17 mouse cellular contexts compared by ENCODE assay signal in genomic region chr12:54209182-54209563, GRCm38 (mm10). TPM values are rescaled to one million over a fixed set of nuclear protein-coding genes. Genes with fewer than 3 reads are reported as not detected.
A peak's percentile ranks its signal among the peaks of the same experiment; 100 is the strongest.
DNase-seq lines count a peak whose midpoint lies in the region; ATAC-seq and TF ChIP-seq lines count a peak whose summit lies in the region.
"Had no signal": no experiment of that assay in that cellular context is flagged by ENCODE, and none has a peak within 500 bp of the region (broad histone marks: within the 10 kb centered on the region; RNA-seq: fewer than 3 reads in every experiment).

No protein-coding gene starts in this region.

- no peak overlapping the region for H3K4me2 ChIP-seq in lung, postnatal 0 days (replicated peaks; ENCODE audit: low read depth, low read length)
- H3K4me2 ChIP-seq in kidney, postnatal 0 days (ENCODE audit: low read length): no peak overlapping the region
- H3K4me2 ChIP-seq in midbrain, embryonic 13.5 days (replicated peaks): no peak overlapping the region
- H3K4me2 ChIP-seq: liver, embryonic 12.5 days; neural tube, embryonic 12.5 days had no signal

- TF ChIP-seq CTCF in lung, postnatal 0 days (IDR thresholded peaks at IDR 0.05): no peak
- TF ChIP-seq CTCF in lung, adult 2 months (IDR thresholded peaks at IDR 0.05; ENCODE audit: insufficient read depth, low read length): no peak
- no peak for TF ChIP-seq CTCF in kidney, postnatal 0 days (IDR thresholded peaks at IDR 0.05; ENCODE audit: low read depth)

- TF ChIP-seq EP300 in lung, postnatal 0 days (IDR thresholded peaks at IDR 0.05): no peak

- no peak for TF ChIP-seq POLR2A in lung, adult 2 months (IDR thresholded peaks at IDR 0.05; ENCODE audit: borderline replicate concordance, extremely low read depth, low read depth, low read length)

- ATAC-seq in lung, postnatal 0 days: peak; percentile 19; the same call in 1 of the 2 replicates
- ATAC-seq in kidney, postnatal 0 days (replicated peaks; ENCODE audit: low FRiP score, low read depth): 0 out of 2 replicates have a peak, but pooled peaks have one; percentile 31
- ATAC-seq in midbrain, embryonic 13.5 days: no peak
- ATAC-seq: inflammation-experienced regulatory T-cells, adult 6 months; liver, embryonic 12.5 days had no signal

- H3K9me3 ChIP-seq in lung, postnatal 0 days (ENCODE audit: low read length): no peaks in the 10 kb centered on the region
- H3K9me3 ChIP-seq in kidney, postnatal 0 days (replicated peaks; ENCODE audit: low read length): no peaks in the 10 kb centered on the region
- no peaks in the 10 kb centered on the region for H3K9me3 ChIP-seq in midbrain, embryonic 13.5 days
- H3K9me3 ChIP-seq: limb, embryonic 10.5 days; liver, embryonic 12.5 days; neural tube, embryonic 12.5 days had no signal

- intact Hi-C loops in left cerebral cortex, postnatal 36 days (cut with DNase I): no loop called here

- H3K27ac ChIP-seq in lung, postnatal 0 days (ENCODE audit: low read length): no peak overlapping the region
- H3K27ac ChIP-seq in kidney, postnatal 0 days: no peak overlapping the region
- H3K27ac ChIP-seq in midbrain, embryonic 13.5 days: no peak overlapping the region
- H3K27ac ChIP-seq: hindbrain, embryonic 10.5 days; limb, embryonic 10.5 days; liver, embryonic 12.5 days; neural tube, embryonic 12.5 days had no signal

- H3K4me3 ChIP-seq in lung, postnatal 0 days (ENCODE audit: low read depth, low read length): no peak overlapping the region
- H3K4me3 ChIP-seq in lung, adult 2 months (replicated peaks; ENCODE audit: extremely low read depth, low read depth, low read length): no peak overlapping the region
- no peak overlapping the region for H3K4me3 ChIP-seq in kidney, postnatal 0 days (replicated peaks; ENCODE audit: low read depth, low read length)
- H3K4me3 ChIP-seq in midbrain, embryonic 13.5 days (replicated peaks): no peak overlapping the region
- H3K4me3 ChIP-seq: hindbrain, embryonic 10.5 days; limb, embryonic 10.5 days; liver, embryonic 12.5 days; megakaryocyte, embryonic 14.5 days; neural tube, embryonic 12.5 days had no signal

- H3K4me1 ChIP-seq in lung, postnatal 0 days (ENCODE audit: insufficient read depth, low read depth, low read length): peaks cover 3% of the 10 kb centered on the region; the same call in 1 of the 2 replicates
- peaks cover 2% of the 10 kb centered on the region; the same call in 1 of the 2 replicates for H3K4me1 ChIP-seq in lung, adult 2 months (ENCODE audit: control insufficient read depth, insufficient read depth, low read length)
- H3K4me1 ChIP-seq in kidney, postnatal 0 days (replicated peaks; ENCODE audit: insufficient read depth, low read length): 0 out of 2 replicates have a peak, but pooled peaks cover 12% of the 10 kb centered on the region
- peaks cover 2% of the 10 kb centered on the region; the same call in 1 of the 2 replicates for H3K4me1 ChIP-seq in midbrain, embryonic 13.5 days (replicated peaks)
- H3K4me1 ChIP-seq: liver, embryonic 12.5 days had no signal

- peak; percentile 49 for DNase-seq in lung, postnatal 0 days (ENCODE audit: low spot score)
- no peak for DNase-seq in lung, adult 2 months
- DNase-seq in kidney, adult 18-20 months: peak; percentile 37
- peak; percentile 82 for DNase-seq in kidney, postnatal 0 days (ENCODE audit: low spot score)
- no peak for DNase-seq in layer of hippocampus, postnatal 36 days
- DNase-seq in left cerebral cortex, postnatal 36 days (ENCODE audit: low spot score in 2 of 2): no peak
- DNase-seq: cerebellum, adult 11 months; gastrocnemius, postnatal 25 days; right cerebral cortex, postnatal 14 days had no signal

- H3K36me3 ChIP-seq in lung, postnatal 0 days (ENCODE audit: insufficient read depth, low read length): no peaks in the 10 kb centered on the region
- no peaks in the 10 kb centered on the region for H3K36me3 ChIP-seq in kidney, postnatal 0 days (ENCODE audit: insufficient read depth, low read length)
- H3K36me3 ChIP-seq in midbrain, embryonic 13.5 days: no peaks in the 10 kb centered on the region
- H3K36me3 ChIP-seq: hindbrain, embryonic 10.5 days; limb, embryonic 10.5 days; liver, embryonic 12.5 days; neural tube, embryonic 12.5 days had no signal

- H3K27me3 ChIP-seq in lung, postnatal 0 days (replicated peaks; ENCODE audit: insufficient read depth, low read length): no peaks in the 10 kb centered on the region
- no peaks in the 10 kb centered on the region for H3K27me3 ChIP-seq in kidney, postnatal 0 days (ENCODE audit: insufficient read depth, low read length)
- peaks cover 17% of the 10 kb centered on the region for H3K27me3 ChIP-seq in midbrain, embryonic 13.5 days
- H3K27me3 ChIP-seq: CH12.LX; megakaryocyte, embryonic 14.5 days; neural tube, embryonic 12.5 days had no signal

- H3K9ac ChIP-seq in lung, postnatal 0 days (replicated peaks; ENCODE audit: low read depth): no peak overlapping the region
- H3K9ac ChIP-seq in kidney, postnatal 0 days (ENCODE audit: low read depth, low read length): no peak overlapping the region
- no peak overlapping the region for H3K9ac ChIP-seq in midbrain, embryonic 13.5 days (replicated peaks)
- H3K9ac ChIP-seq: liver, embryonic 12.5 days; neural tube, embryonic 12.5 days had no signal

- WGBS in lung, postnatal 0 days: 24% methylated on average over 6 of the region's 6 CpGs
- 23% methylated on average over 6 of the region's 6 CpGs for WGBS in lung, adult 2 months
- 19% methylated on average over 6 of the region's 6 CpGs for WGBS in kidney, postnatal 0 days
- WGBS in midbrain, embryonic 13.5 days: 83% methylated on average over 6 of the region's 6 CpGs

RNA-seq across cellular contexts. Expression of gene Egln3, which starts 5.5 kb away (rescaled TPM):
- 5.2 and 5.4 TPM in 2 replicates for polyA plus RNA-seq in lung, postnatal 0 days (2015; fragmentation: Nextera tagmentation; extraction: Ambion mirVana)
- 1.9 and 9.2 TPM in 2 replicates for polyA plus RNA-seq in lung, adult 2 months (2012; rRNA removed)
- polyA plus RNA-seq in kidney, postnatal 0 days (2015; fragmentation: Nextera tagmentation; extraction: Ambion mirVana): 13.3 and 14.4 TPM in 2 replicates
- 1 to 10 TPM; 4.9 to 5.2 TPM for total RNA-seq in layer of hippocampus, postnatal 36 days (2021)
- polyA plus RNA-seq in midbrain, embryonic 13.5 days (2015; fragmentation: Nextera tagmentation; extraction: Ambion mirVana): 3.9 and 4.0 TPM in 2 replicates
- 1 to 10 TPM; 9.1 to 9.9 TPM for total RNA-seq in left cerebral cortex, postnatal 36 days (2021)

Comparison
In these comparisons a context has a peak if more than half of its experiments do, and no peak if none do; other contexts are left out.
1. DNase-seq: peak in lung, postnatal 0 days (single experiment), kidney, adult 18-20 months (single experiment) and kidney, postnatal 0 days (single experiment); none in lung, adult 2 months (single experiment), layer of hippocampus, postnatal 36 days (0 of 2) and left cerebral cortex, postnatal 36 days (0 of 2).